26 mouse cellular contexts compared by ENCODE assay signal in the genomic region with DNA sequence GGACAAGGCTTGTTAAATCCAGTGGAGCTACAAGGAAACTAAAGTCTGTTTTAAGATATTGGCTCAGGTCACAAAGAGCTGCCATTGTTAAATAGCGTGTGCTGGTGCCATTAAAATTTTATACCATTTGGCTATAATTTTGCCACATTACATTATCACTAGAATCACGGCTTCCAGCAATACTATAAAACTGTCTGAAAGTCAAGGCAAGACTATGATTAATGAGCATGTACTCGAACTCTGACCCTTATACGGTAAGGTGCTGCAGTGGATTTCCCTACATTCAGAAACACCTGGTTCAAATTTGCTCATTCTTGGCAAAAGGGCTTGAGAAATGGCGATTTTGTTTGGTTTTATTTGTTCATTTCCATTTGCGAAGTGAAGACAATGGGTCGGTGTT.
DNase-seq lines count a peak whose midpoint lies in the region; ATAC-seq and TF ChIP-seq lines count a peak whose summit lies in the region.
"Had no signal": no experiment of that assay in that cellular context is flagged by ENCODE, and none has a peak within 500 bp of the region (broad histone marks: within the 10 kb centered on the region; RNA-seq: fewer than 3 reads in every experiment).

No protein-coding gene starts in this region.

- H3K27me3 ChIP-seq in limb, embryonic 10.5 days (ENCODE audit: low read depth, poor library complexity, severe bottlenecking): no peaks in the 10 kb centered on the region
- no peaks in the 10 kb centered on the region for H3K27me3 ChIP-seq in limb, embryonic 14.5 days (ENCODE audit: control insufficient read depth, insufficient read depth, low read length)
- H3K27me3 ChIP-seq in lung, postnatal 0 days (replicated peaks; ENCODE audit: insufficient read depth, low read length): no peaks in the 10 kb centered on the region
- H3K27me3 ChIP-seq: CH12.LX; embryonic facial prominence, embryonic 13.5 days; forebrain, embryonic 12.5 days; forebrain, embryonic 15.5 days; hindbrain, embryonic 12.5 days; hindbrain, embryonic 15.5 days had no signal

- TF ChIP-seq EP300 in lung, postnatal 0 days (IDR thresholded peaks at IDR 0.05): no peak

- peak; percentile 47 for DNase-seq in embryo, embryonic 11 days
- no peak for DNase-seq in embryo, embryonic 9.5 days (ENCODE audit: extremely low spot score)
- no peak for DNase-seq in limb, embryonic 10.5 days (ENCODE audit: low spot score)
- peak; percentile 7 for DNase-seq in limb, embryonic 14.5 days (ENCODE audit: low spot score)
- DNase-seq in spleen, adult 12 weeks (ENCODE audit: low spot score): no peak
- DNase-seq in left cerebral cortex, postnatal 25 days (ENCODE audit: low spot score in 2 of 2): no peak
- no peak for DNase-seq in lung, postnatal 0 days (ENCODE audit: low spot score)
- DNase-seq: adrenal gland, postnatal 10 days; adrenal gland, postnatal 36 days; B cell, adult 2 months; cerebellum, adult 18-20 months; cerebellum, adult 9-10 months; cerebellum, postnatal 14 days; gastrocnemius, postnatal 14 days; heart, adult 11 months had no signal

- 0 out of 2 replicates have a peak overlapping the region, but pooled peaks have one; percentile 56 for H3K27ac ChIP-seq in limb, embryonic 10.5 days
- H3K27ac ChIP-seq in limb, embryonic 14.5 days (replicated peaks; ENCODE audit: low read depth, low read length): no peak overlapping the region
- no peak overlapping the region for H3K27ac ChIP-seq in lung, postnatal 0 days (ENCODE audit: low read length)
- H3K27ac ChIP-seq: embryonic facial prominence, embryonic 10.5 days; embryonic facial prominence, embryonic 13.5 days; forebrain, embryonic 12.5 days; forebrain, embryonic 15.5 days; hindbrain, embryonic 12.5 days; hindbrain, embryonic 15.5 days had no signal

- H3K9me3 ChIP-seq in limb, embryonic 10.5 days (replicated peaks): no peaks in the 10 kb centered on the region
- H3K9me3 ChIP-seq in limb, embryonic 14.5 days (ENCODE audit: control insufficient read depth, low read length): no peaks in the 10 kb centered on the region; the same call in 1 of the 2 replicates
- H3K9me3 ChIP-seq in lung, postnatal 0 days (ENCODE audit: low read length): no peaks in the 10 kb centered on the region
- H3K9me3 ChIP-seq: embryonic facial prominence, embryonic 10.5 days; embryonic facial prominence, embryonic 13.5 days; forebrain, embryonic 12.5 days; forebrain, embryonic 15.5 days; hindbrain, embryonic 12.5 days; hindbrain, embryonic 15.5 days had no signal

- no peak for TF ChIP-seq POLR2A in limb, embryonic 14.5 days (IDR thresholded peaks at IDR 0.05; ENCODE audit: borderline replicate concordance, extremely low read depth, insufficient read depth, insufficient read length)

- no peak overlapping the region for H3K4me3 ChIP-seq in limb, embryonic 10.5 days
- H3K4me3 ChIP-seq in limb, embryonic 14.5 days (replicated peaks; ENCODE audit: low read length): no peak overlapping the region
- H3K4me3 ChIP-seq in lung, postnatal 0 days (ENCODE audit: low read depth, low read length): no peak overlapping the region
- H3K4me3 ChIP-seq: embryonic facial prominence, embryonic 10.5 days; embryonic facial prominence, embryonic 13.5 days; erythroblast, embryonic 14.5 days; forebrain, embryonic 12.5 days; forebrain, embryonic 15.5 days; hindbrain, embryonic 12.5 days; hindbrain, embryonic 15.5 days had no signal

- TF ChIP-seq CTCF in lung, postnatal 0 days (IDR thresholded peaks at IDR 0.05): no peak

- no peak for ATAC-seq in limb, embryonic 14.5 days (ENCODE audit: low FRiP score, low read depth)
- ATAC-seq in lung, postnatal 0 days: no peak
- ATAC-seq: forebrain, embryonic 15.5 days; Patski had no signal

- no peak overlapping the region for H3K4me2 ChIP-seq in limb, embryonic 14.5 days (replicated peaks; ENCODE audit: low read depth, low read length, severe bottlenecking)
- no peak overlapping the region for H3K4me2 ChIP-seq in lung, postnatal 0 days (replicated peaks; ENCODE audit: low read depth, low read length)
- H3K4me2 ChIP-seq: embryonic facial prominence, embryonic 13.5 days; forebrain, embryonic 12.5 days; forebrain, embryonic 15.5 days; heart, embryonic 11.5 days; hindbrain, embryonic 12.5 days; hindbrain, embryonic 15.5 days had no signal

- H3K9ac ChIP-seq in limb, embryonic 14.5 days (ENCODE audit: low read depth, low read length, severe bottlenecking): no peak overlapping the region
- H3K9ac ChIP-seq in lung, postnatal 0 days (replicated peaks; ENCODE audit: low read depth): no peak overlapping the region
- H3K9ac ChIP-seq: embryonic facial prominence, embryonic 13.5 days; forebrain, embryonic 12.5 days; forebrain, embryonic 15.5 days; hindbrain, embryonic 12.5 days; hindbrain, embryonic 15.5 days had no signal

- WGBS in limb, embryonic 10.5 days: 51% methylated on average over 7 of the region's 7 CpGs
- 17% methylated on average over 7 of the region's 7 CpGs for WGBS in limb, embryonic 14.5 days
- 73% methylated on average over 7 of the region's 7 CpGs for whole genome bisulfite sequencing in lung, postnatal 0 days

- H3K36me3 ChIP-seq in limb, embryonic 10.5 days: no peaks in the 10 kb centered on the region
- no peaks in the 10 kb centered on the region for H3K36me3 ChIP-seq in limb, embryonic 14.5 days (ENCODE audit: control insufficient read depth, insufficient read depth, low read length)
- no peaks in the 10 kb centered on the region for H3K36me3 ChIP-seq in lung, postnatal 0 days (ENCODE audit: insufficient read depth, low read length)
- H3K36me3 ChIP-seq: embryonic facial prominence, embryonic 10.5 days; embryonic facial prominence, embryonic 13.5 days; forebrain, embryonic 12.5 days; forebrain, embryonic 15.5 days; G1E; hindbrain, embryonic 12.5 days; hindbrain, embryonic 15.5 days had no signal

- intact Hi-C loops in left cerebral cortex, postnatal 25 days (cut with DNase I): no loop called here

- H3K4me1 ChIP-seq in limb, embryonic 10.5 days: peaks cover 21% of the 10 kb centered on the region
- no peaks in the 10 kb centered on the region for H3K4me1 ChIP-seq in limb, embryonic 14.5 days (ENCODE audit: control insufficient read depth, insufficient read depth, low read length)
- no peaks in the 10 kb centered on the region for H3K4me1 ChIP-seq in lung, postnatal 0 days (ENCODE audit: insufficient read depth, low read depth, low read length)
- H3K4me1 ChIP-seq: embryonic facial prominence, embryonic 13.5 days; hindbrain, embryonic 12.5 days; hindbrain, embryonic 15.5 days had no signal

Comparison
In these comparisons a context has a peak if more than half of its experiments do, and no peak if none do; other contexts are left out.
1. DNase-seq: peak in embryo, embryonic 11 days (single experiment) and limb, embryonic 14.5 days (single experiment); none in embryo, embryonic 9.5 days (single experiment), limb, embryonic 10.5 days (single experiment), spleen, adult 12 weeks (single experiment), left cerebral cortex, postnatal 25 days (0 of 2) and lung, postnatal 0 days (single experiment).